Mouse (Mus musculus) olfactory bulb, adult 2 months (tissue): ENCODE data around the gene Clec2g. TPM values are rescaled to one million over a fixed set of nuclear protein-coding genes. Genes with fewer than 3 reads are reported as not detected.
"Not testable (repeated sequence)": the region's sequence is repeated elsewhere in the genome, so short reads cannot be mapped to it uniquely, and the experiment has no call there.

Source experiments
- H3K27ac ChIP-seq: fragments of 200-500 bp; 2 replicates; pipeline ENCODE4 v1.5.1; 2012; ENCODE audit warnings: low read depth, low read length; ENCODE audit not compliant: insufficient read depth
- H3K4me1 ChIP-seq: fragments of 200-500 bp; 2 replicates; pipeline ENCODE4 v1.6.1; 2012; ENCODE audit warnings: low read length; ENCODE audit not compliant: control insufficient read depth, insufficient read depth
- H3K4me3 ChIP-seq: fragments of 200-500 bp; 2 replicates; pipeline ENCODE4 v1.5.1; 2012; ENCODE audit warnings: mild to moderate bottlenecking, low read depth, low read length, moderate library complexity; ENCODE audit not compliant: insufficient read depth
- CTCF ChIP-seq: fragments of 200-500 bp; IDR thresholded peaks from 2 replicates; pipeline ENCODE4 v1.5.1; 2012; ENCODE audit warnings: low read depth, mild to moderate bottlenecking, low read length, moderate library complexity; ENCODE audit not compliant: insufficient read depth
- POLR2A ChIP-seq: fragments of 200-500 bp; IDR thresholded peaks from 2 replicates; pipeline ENCODE4 v1.6.1; 2012; ENCODE audit warnings: mild to moderate bottlenecking, low read depth, low read length, moderate library complexity; ENCODE audit not compliant: insufficient read depth
- WGBS: fragments of 180-500 bp; shearing (Covaris S2); methylation state at CpG from one replicate; pipeline ENCODE4 v1.1.7; 2018; 5-methylcytosine and 5-hydroxymethylcytosine counted together
- polyA plus RNA-seq: library from polyadenylated mRNA; stranded (reverse); fragments of >200 nt; gene quantifications from 2 replicates; pipeline ENCODE4 v1.2.4, GENCODE M21; 2012; ENCODE audit warnings: low replicate concordance; ENCODE audit not compliant: missing spikeins, insufficient read depth, insufficient read length

Gene Clec2g
- polyA plus RNA-seq = not detected in 2 replicates

DNA sequence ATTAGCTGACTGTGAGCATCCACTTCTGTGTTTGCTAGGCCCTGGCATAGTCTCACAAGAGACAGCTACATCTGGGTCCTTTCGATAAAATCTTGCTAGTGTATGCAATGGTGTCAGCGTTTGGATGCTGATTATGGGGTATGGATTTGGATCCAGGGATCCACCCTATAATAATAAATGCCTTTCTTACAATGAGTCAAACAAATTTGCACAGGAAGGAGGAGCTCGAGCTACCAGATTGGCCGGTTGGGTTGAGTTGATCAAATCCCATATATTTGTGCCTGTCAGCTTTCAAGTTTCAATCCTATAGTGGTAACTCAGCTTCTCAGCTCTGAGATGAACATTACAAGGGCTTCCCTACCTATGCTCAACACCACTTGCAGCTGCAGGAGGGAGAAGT lies at the start of gene Clec2g:
Clec2g (plus strand) TSS at position 301 of the 400 bp plus-strand sequence.
- WGBS = 24% methylated on average over 4 of the region's 4 CpGs
- H3K4me1 ChIP-seq, H3K4me3 ChIP-seq: not testable (repeated sequence)

DNA sequence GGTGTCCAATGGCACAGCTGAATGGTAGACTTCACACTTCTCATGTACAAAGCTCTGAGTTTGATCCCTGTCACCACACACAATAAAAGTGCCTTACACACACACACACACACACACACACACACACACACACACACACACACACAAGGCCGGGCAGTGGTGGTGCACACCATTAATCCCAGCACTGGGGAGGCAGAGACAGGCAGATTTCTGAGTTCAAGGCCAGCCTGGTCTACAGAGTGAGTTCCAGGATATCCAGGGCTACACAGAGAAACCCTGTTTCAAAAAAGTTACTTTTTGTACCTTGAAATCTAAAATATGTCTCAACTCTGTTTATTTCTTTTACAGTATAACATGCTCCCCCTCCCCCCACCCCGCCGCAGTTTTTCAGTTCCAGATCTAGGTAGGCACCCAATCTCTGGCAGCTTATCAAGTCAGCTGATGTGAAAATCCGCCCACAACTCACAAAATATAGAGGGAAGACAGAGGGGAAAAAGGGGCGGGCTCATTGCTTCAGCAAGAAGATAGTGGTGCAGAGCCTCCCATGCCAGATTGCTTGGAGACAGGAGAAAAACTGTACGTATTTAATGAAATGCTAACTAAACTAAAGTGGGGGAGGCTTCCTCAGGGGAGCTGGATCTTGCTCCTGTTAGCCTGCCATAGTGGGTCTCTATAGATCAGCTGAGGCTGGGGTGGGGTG lies 46.9 kb upstream of the Clec2g start, which contains the start of gene Clec2i:
Clec2i (plus strand) TSS at position 498 of the 700 bp plus-strand sequence.
- H3K4me1 ChIP-seq, H3K4me3 ChIP-seq, H3K27ac ChIP-seq: not testable (repeated sequence)
- 76% methylated on average over 6 of the region's 6 CpGs for WGBS

More for the DNA sequence above, at the start of gene Clec2g:
- 0 out of 2 replicates have a peak within 1 kb of the TSS, but pooled peaks have one; percentile 21 for H3K27ac ChIP-seq

DNA sequence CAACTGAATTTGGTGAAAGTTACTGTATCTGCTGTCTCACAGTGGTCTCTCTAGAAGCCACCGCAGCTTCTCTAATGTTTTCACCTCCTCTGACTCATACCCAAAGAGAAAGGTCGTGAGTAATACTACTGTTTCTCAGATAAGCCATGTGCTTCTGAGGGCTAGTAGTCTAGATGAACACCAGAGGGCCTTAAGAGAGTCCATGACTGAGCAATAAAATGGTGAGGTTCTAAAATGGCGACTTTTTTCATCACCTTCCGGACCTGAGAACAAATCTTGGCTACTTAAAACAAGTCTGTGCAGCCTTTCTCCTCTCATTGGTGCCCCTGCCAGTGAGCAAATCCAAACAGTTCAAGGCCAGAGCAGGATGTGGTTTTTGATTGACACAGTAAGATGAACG lies 45.3 kb upstream of the Clec2g start:
- no peaks in the 10 kb centered on the region for H3K4me1 ChIP-seq
- no peak overlapping the region for H3K4me3 ChIP-seq
- WGBS = 66% methylated on average over 5 of the region's 5 CpGs
- H3K27ac ChIP-seq = no peak overlapping the region
- TF ChIP-seq POLR2A (no peak), CTCF (no peak)

DNA sequence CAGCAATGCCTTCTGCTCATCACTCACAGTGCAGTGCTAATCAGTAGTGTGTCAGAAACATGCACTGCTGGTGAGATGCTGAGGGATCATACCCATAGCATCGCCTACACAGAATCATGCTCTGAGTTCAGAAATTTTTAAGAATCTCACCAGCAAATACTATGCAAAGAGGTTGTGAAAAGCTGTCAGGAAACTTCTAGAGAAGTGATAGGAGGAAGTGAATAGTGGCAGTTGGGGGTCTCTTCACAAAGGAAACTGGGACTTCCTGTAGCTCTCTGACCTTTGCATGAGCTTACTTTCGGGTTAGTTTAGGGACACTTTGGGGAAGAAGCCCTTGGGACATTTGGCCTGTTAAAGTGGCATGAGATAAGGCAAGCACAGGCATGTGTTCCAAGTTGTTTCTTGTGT lies 43.2 kb upstream of the Clec2g start, which contains the start of gene BC035044:
BC035044 (minus strand) TSS at position 179 of the 408 bp plus-strand sequence.
- no peak within 1 kb of the TSS for H3K4me3 ChIP-seq
- WGBS = 85% methylated on average over 2 of the region's 2 CpGs
- TF ChIP-seq CTCF (no peak), POLR2A (no peak)

DNA sequence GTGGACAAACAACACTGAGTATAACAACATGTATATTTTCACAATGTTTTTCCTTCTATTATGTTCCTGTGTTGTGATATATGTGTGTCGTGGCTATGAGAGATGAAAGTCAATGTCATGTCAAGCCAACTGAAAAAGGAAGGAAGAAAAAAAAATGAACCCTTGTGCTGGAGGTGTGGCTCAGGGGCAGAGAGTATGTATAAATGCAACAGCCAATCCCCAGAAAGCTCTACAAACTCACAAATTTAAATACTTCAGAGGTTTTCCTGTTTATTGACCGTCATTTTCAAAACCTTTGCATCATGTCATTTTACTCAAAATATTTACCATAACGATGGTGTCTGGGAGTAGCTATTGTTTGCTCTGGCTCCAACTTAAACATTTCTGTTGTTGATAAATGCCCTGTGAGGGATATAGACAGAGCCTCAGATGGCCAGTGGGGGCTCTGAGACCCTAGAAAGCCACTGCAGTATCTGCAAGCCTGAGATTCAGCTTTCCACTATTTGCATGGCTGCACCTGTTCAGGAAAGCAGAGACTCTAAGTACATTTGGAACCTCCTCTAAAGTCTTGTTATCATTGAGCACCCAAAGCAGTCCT lies 38.7 kb upstream of the Clec2g start:
- no peak overlapping the region for H3K4me3 ChIP-seq
- TF ChIP-seq CTCF (no peak), POLR2A (no peak)
- 86% methylated on average over 3 of the region's 3 CpGs for WGBS
- no peak overlapping the region for H3K27ac ChIP-seq
- no peaks in the 10 kb centered on the region for H3K4me1 ChIP-seq

More for the DNA sequence above, 43.2 kb upstream of the Clec2g start, which contains the start of gene BC035044:
- Histone ChIP-seq H3K4me1 (no peaks in the 10 kb centered on the region), H3K27ac (no peak within 1 kb of the TSS)

DNA sequence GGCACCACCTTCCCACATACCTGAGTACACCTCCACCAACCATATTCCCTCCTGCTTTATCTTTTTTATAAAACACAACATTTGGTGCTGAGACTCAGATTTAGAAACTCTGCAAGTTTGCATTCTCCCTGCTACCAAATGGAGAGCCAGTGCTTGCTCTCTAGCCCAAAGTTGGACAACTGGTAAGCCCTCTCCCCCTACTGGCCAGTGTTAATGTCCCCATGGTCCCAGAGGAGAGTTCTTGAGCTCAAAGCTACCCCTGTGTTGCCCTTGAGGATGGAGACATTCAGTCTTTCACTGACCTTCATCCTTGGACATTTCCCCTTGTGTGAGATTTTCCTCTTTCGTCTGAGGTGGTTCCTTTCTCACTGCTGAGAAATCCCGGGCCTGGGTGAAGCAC lies 34.1 kb upstream of the Clec2g start:
- Histone ChIP-seq H3K4me1 (no peaks in the 10 kb centered on the region), H3K27ac (no peak overlapping the region), H3K4me3 (no peak overlapping the region)
- no peak for TF ChIP-seq POLR2A
- TF ChIP-seq CTCF = no peak
- 88% methylated on average over 2 of the region's 2 CpGs for WGBS

DNA sequence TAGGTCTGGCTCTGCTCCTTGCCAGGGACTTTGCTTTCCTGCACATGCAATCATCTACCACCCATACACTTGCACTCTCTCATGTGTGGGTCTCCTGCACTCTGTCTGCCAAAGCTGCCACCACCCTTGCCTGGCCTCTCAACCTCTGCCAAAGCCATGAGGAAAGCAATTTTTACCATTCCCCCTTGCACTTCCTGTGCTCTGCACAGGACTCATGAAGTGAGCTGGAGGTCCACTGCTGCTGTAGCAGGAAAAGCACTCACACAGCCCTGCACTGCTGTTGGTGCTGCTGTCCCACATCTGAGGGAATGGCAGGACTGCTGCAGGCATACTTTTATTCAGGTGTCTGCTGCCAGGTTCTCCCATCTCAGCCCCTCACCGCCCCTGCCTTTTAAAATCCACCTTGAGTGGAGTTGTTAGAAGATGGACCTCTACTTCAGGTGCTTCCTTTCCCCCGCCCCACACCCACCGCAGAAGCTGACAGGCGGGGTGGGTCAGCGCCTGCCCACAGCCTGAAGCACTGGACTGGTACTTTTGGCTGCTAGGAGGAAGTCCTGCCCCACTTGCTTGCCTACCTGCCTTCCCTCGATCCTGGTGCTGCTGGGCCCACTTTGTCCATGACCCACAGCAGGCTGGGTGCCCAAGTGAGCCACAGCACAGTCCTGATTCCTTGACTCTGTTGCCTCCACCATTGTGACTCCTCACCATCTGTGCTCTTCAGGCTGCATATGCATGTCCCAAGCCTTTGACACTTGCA lies 33.2 kb upstream of the Clec2g start:
- 94% methylated on average over 6 of the region's 6 CpGs for WGBS
- H3K4me1 ChIP-seq, H3K27ac ChIP-seq: not testable (repeated sequence)

DNA sequence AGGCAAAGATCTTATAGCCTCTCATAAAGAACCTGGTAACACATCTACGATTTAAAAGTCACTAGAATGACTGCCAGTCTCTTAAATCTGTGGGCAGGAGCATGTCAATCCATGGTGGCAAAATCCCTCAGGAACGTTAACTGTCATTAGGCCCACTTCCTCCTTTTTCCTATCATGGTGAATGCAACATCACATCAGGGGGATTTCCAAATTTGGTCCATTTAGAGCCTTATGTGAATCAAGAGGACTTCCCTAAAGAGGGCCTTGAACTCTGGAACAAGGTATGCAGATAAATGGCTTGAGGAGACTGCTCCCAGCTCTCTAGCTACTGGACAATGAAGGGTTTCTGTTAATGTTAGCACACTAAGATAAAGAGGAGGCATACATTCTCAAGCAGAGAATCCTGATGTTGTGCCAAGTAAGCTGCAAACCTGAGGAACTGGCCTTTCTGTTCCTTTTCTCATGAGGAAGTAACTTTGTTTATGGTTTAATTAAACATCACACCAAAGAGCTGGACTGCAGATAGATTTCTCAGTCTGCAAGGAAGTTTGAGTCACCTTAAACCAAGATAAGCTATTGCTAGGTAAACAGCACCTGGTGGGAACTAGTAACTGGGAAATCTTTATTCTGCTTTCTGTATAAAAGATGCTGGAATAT lies 20.5 kb upstream of the Clec2g start:
- H3K27ac ChIP-seq = no peak overlapping the region

More for the DNA sequence above, 33.2 kb upstream of the Clec2g start:
- not testable (repeated sequence) for H3K4me3 ChIP-seq

DNA sequence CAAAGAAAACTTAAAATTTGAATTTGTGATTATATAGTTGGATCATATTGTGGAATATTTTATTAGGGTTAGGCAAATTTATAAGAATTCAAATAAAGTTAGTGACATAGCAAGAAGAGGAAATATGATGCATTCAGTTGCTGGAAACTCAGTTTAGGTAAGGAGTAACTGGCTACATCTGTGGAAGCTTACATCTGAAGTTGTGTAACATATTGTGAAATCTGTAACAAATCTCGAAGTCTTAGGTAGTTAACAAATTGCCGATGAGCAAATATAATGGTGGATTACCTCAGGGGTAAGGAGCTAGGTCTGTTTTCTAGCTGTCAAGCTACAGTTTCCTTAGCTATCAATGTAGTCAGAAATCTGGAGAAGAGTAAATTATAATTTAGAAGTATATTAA lies 16.9 kb upstream of the Clec2g start:
- 88% methylated on average over 2 of the region's 2 CpGs for WGBS

More for the DNA sequence above, 20.5 kb upstream of the Clec2g start:
- H3K4me1 ChIP-seq = no peaks in the 10 kb centered on the region
- 82% methylated on average over 2 of the region's 2 CpGs for WGBS
- TF ChIP-seq POLR2A (no peak), CTCF (no peak)
- no peak overlapping the region for H3K4me3 ChIP-seq

More for the DNA sequence above, 16.9 kb upstream of the Clec2g start:
- no peak for TF ChIP-seq POLR2A
- TF ChIP-seq CTCF = no peak
- no peak overlapping the region for H3K4me3 ChIP-seq
- no peak overlapping the region for H3K27ac ChIP-seq
- H3K4me1 ChIP-seq = no peaks in the 10 kb centered on the region
